Mouse (Mus musculus) hindlimb bud, embryonic 11.5 days (tissue): ENCODE results near the gene Deaf1.

Source experiments
- DNase-seq: peaks from one replicate; pipeline ENCODE4 v3.0.0-alpha.2; 2012; ENCODE audit warnings: low read depth, low spot score; ENCODE audit errors: extremely low spot score

Deaf1 gene

DNA sequence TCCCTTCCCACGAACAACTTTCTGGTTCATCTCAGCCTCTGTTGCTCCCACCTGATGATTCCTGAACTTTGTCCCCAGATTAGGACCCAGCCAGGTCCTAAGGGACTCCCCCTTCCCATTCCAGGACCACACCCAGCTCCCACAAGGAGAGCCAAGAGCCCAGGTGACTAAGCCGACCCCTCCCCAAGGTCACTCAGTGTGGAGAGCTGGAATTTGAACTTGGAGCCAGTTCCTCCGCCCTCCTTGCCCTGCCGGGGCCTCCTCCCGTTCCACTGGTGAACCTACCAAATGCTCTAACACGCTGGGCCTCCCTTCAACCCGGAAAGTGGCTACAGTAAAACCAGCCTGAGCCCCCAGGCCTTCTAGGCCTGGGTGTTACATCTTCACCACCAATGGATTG lies 12.5 kb upstream of the Deaf1 start:
- no peak for DNase-seq

GRCm38 (mm10) chr7:141339215-141339920 lies 11.9 kb upstream of the Deaf1 start:
- DNase-seq = no peak

GRCm38 (mm10) chr7:141338576-141339131 lies 11.2 kb upstream of the Deaf1 start, which contains the start of gene Eps8l2:
Gene Eps8l2 (plus strand): TSS chr7:141338880.
- DNase-seq = no peak

- DNase-seq = no peak
These were observed 10.4 kb upstream of the Deaf1 start for GRCm38 (mm10) chr7:141337716-141338416.

DNA sequence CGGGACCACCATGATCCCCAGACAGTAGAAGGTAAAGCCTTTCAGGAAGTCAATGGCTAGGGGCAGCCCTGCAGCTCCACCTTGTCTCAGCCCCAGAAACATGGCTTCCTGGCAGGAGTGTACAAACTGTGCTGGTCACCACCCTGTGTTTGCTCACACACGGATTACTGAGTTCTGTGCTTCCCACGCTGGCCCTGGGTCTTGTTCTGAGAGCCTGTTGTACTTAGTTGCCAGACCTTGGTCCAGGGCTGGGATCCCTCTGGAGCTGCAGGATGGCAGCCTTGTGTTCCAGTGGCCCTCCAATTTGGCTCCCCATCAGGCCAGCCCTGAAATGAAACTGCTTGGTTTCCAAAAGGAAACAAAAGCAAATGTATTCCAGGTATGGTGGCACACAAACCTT lies 8.8 kb upstream of the Deaf1 start:
- no peak for DNase-seq

DNA sequence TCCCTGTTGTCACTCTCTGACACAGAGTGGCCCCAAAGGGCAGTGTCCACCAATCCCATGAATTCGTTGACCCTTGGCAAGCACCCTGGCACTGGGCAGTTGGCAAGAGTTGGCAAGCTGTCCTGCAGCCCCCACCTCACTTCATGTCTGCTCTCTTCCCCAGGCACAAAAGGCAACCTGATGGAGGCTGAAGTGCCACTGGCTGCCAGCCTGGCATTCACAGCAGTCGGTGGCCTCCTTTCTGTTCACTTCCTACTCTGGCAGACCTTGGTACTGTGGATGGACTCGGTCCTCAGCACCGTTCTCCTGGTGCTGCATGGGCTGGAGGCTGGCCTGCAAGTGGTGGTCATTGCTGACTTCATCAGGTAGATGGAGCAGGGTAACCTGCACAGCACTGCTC lies 8.2 kb upstream of the Deaf1 start:
- DNase-seq = no peak

DNA sequence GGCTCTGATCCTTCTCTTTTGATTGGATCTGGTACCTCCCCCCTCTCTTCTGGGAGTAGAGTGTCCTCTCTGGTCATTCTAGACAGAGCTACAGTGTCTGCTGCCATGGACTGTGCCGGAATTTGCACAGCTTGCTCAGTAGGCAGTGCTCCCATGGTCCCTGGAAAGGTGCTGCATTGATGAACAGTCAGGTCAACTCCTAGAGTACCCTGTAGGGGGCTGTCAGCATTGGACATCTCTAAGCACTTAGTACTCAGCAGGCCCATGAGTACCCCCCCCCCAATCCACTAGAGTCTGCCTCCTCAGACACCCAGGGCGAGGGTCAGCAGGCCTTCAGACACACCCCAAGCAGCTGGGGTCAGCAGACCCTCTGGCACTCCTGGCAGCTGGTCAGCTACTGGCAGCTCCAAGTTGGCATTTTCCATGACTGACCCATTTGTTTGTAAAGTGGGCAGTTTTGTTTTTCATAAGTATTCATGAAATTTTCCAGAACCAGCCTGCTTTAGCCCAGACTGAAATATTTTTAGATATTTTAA lies 7.6 kb upstream of the Deaf1 start:
- no peak for DNase-seq

GRCm38 (mm10) chr7:141331990-141332389 lies 4.5 kb upstream of the Deaf1 start:
- DNase-seq = no peak

- DNase-seq = no peak
These were observed 3.2 kb upstream of the Deaf1 start for GRCm38 (mm10) chr7:141330706-141331105.

GRCm38 (mm10) chr7:141328373-141328990 lies 992 bp upstream of the Deaf1 start:
- no peak for DNase-seq

DNA sequence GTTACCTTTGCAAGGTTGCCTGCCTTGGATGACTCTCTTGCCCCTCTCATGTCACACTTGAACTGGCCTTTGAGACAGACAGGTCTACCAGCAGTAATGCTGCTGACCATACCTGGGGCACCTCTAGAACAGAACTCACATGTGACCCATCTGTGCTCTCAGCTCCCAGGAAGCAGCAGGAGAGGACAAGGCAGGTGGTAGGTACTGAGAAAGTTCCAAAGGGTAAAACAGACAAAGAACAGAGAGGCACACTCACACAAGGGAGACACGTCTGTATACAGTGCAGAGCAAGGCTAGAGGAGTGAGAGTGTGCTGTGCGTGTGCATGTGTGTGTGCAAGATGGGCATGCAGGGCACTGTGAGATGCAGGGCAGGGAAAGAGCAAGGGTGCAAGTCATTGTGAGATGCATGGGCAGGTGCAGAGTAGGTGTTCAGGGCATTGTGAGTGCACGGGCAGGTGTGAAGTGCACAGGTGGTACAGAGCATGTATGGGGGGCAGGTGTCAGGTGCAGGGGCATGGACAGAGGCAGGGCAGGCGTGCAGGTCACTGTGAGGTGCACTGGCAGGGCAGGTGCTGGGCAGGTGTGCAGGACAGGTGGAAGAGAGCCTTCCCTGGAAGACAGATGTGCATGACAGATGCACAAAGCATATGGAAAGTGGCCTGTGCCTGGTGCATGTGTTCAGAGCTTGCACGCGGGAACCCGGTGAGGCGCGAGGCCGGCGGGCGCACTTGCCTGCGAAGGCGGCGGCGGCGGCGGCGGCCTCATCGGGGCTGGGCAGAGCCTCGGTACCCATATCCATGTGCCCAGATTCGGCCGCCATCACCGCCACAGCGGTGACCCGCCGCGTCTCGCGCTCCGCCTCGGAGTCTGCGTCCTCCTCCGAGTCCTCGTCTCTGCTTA lies 694 bp downstream of the Deaf1 start:
- DNase-seq = no peak

DNA sequence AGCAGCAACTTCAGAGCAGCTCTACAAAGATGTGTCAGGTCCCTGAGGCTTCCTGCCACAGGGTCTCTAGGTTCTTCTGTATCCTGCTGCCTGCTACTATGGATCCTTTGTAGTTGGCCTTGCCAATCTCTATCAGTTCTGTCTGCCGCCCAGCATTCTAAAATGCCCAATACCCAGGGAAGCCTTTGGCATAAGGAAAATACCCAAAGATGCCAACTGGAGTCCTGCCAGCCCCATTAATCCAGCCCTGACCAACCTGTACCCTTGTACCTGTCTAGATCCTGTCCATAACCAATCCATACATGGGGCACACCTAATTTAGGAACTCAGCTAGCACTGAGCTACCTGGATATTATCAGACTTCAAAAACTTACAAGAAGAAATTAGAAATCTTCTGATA lies 2.8 kb downstream of the Deaf1 start:
- DNase-seq = no peak

- no peak for DNase-seq
These were observed 8.0 kb downstream of the Deaf1 start for GRCm38 (mm10) chr7:141319446-141319845.

DNA sequence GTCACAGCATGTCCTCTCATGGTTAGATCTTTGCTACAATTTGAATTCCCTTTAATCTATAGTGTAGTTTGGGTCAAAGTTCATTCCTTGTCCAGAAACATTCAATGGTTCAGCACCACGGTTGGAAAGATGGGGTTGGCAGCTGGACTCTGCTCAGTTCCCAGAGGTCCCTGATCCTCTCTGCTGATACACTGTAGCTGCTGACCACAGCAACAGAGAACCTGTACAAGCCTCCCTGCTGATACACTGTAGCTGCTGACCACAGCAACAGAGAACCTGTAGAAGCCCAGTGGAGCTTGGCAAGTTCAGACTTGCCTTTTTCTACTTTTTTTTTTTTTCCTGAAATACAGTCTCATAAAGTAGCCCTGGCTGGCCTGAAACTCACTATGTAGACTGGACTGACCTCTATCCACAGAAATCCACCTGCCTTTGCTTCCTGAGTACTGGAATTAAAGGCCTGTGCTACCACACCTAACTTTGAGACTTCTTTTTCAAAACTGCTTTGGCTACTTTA lies 9.8 kb downstream of the Deaf1 start:
- no peak for DNase-seq

DNA sequence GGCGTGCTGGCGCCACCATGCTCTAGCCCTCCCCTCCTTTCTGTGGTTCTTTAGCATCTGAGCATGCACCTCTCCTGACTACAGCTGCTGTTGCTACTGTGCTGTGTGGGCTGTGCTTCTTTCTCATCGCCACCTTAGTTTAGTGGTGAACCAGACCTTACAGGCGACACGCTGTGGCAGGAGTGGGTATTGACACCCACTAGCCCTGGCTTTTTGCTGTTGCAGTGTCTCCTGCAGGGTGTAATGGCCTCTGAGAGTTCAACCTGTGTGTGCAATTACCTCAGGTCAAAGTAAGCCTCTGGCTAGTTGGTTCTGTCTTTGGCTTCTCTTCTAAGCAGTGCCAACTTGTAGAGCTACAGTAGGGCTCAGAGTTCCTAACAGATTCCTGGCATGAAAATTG lies 11.5 kb downstream of the Deaf1 start:
- no peak for DNase-seq

DNA sequence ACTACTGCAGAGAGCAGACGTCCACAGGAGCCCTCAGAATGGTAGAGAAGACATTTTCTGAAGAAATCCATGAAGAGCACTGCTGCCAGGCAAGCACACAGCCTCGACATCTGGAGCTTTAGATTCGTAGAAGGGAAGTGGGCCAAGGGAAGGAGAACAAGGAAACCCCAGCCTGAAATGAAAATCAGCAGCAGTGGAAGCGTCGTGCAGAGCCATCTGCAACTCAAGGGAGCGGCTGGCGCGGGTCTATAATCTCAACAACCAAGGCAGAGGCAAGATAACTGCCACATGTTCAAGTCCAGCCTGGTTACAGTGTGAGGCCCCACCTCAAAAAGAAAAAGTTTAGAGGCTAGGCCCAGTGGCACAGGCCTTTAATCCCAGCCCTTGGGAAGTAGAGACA lies 12.4 kb downstream of the Deaf1 start:
- no peak for DNase-seq

DNA sequence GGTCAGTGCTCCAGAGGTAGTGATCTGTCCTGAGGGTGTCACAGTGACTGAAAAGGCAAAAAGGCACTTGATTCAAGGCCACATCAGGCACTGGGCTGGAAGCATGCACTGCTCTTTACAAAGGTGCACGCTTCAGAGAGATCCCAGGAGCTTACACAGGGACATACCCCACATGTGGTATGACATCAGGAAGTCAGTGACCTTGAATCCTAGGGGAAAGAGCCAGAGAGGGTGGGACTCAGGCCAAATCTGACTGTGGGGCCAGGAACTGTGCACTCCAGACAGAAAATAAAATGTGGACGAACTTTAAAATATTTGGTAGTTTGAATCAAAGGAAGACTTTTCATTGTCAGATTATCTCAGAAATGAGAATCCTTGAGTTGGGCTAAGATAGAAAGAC lies 13.1 kb downstream of the Deaf1 start:
- no peak for DNase-seq

- DNase-seq = no peak
These were observed 23.0 kb downstream of the Deaf1 start for GRCm38 (mm10) chr7:141304537-141304936.

DNA sequence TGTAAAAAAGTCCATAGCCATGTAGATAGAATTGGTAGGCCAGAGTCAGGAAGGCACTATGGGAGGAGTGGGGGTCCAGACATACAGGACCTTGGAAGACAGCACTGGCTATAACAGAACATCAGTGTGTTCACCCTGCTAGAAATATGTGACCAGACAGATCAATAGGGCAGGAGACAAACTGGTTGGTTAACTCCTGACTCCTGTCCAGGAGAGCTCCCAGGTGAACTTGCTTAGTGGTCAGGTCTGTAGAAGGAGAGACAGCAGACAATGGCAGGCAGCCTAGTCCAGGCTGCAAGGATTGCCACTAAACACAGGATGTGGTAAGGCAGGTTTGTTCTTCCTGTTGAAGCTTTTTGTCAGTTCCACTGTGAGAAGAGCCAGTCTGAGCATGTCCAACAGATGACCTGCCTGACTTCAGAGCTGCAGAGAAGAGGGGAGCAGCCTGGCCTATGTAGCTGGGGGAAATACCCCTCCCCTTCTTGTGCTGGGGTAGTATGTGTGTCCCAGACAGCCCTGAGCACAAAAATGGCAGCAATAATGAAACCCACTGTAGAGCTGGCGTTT lies 24.7 kb downstream of the Deaf1 start:
- no peak for DNase-seq

GRCm38 (mm10) chr7:141301386-141301785 lies 26.1 kb downstream of the Deaf1 start:
- no peak for DNase-seq
